Mouse (Mus musculus) CD4-positive helper T cell, adult 2 months (primary cell): Measurements from ENCODE around the gene Wfdc17.

ENCODE experiments used
- DNase-seq: peaks from one replicate; pipeline ENCODE4 v3.0.0-alpha.2; 2012; ENCODE audit warnings: low read depth, missing footprints, low spot score

The Wfdc17 gene

DNA sequence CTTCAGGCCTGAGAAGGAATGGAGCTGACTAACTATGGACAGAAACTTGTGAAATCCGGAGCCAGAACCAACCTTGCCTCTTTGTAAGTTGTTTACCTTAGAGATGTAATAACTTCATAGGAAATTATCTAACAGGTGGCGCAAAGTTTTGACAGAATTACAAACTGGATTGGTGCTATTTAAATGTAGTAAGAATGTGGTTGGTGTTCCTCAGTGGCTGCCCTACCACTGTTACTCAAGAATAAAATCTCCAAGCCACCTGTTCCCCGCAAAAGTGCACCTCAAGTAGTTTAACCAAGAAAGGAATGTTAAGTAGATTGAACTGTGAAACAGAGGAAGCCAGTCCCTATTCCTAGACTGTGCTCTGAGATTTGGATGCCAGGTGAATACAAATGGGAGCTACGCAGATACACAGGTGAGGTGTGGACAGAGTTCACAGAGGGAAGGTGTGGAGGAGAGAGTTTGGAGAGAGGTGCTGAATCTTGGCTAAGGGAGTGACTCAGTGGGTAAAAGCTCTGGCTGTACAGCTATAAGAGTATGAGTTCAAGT is 36.7 kb downstream of the Wfdc17 start:
- DNase-seq, result no peak

DNA sequence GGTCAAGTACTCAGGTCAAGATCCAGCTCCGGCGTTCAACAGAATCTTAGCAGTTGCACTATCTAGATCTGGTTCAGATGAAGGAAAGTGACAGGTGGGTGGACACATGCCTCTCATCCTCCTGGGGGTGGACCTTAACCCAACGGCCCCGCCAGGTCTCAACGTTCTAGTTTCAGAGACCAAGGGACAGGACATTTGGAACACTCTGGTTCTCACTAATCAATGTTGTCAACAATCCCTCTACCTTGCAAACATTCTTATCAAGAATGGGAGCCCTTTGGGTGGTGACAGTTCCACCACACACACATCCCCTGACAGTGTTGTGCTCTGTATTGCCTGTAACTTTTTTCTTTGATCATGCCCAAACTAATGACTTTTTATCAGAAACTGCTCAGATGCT is 38.0 kb downstream of the Wfdc17 start:
- no peak for DNase-seq

GRCm38 (mm10) chr11:83742731-83743355 is 39.1 kb downstream of the Wfdc17 start:
- no peak for DNase-seq

DNA sequence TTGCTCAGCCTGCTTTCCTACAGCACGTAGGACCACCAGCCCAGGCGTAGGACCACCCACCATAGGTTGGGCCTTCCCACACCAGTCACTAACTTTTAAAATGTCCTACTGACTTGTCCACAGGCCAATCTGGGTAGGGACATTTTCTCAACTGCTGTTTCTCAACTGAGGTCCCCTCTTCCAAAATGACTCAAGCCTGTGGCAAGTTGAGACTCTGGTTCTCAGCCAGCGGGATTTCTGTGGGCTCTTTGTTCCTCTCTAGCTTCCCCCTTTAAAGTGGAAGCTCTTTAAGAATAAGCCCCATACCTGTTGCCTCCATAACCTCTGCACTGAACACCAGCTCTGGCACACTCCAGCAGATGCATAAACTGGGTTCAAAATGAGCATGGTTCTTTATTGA is 39.7 kb downstream of the Wfdc17 start:
- no peak for DNase-seq

DNA sequence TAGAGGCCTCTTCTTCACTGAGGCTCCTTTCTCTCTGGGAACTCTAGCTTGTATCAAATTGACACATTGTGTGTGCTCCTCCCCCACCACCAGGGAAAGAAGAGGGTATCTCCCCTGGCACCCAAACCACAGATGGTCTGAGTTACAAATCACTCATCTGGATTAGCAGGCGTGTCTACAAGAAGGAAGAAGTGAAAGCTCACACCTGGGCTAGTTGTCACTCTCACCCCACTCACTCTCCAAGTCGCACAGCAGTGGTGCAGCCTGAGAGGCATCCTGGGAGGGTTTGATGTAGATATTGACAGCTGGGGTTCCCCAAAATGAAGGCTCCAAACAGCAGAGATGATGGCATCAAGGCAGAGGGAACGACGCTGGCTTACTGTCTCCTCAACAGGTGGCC is 42.4 kb downstream of the Wfdc17 start:
- DNase-seq, result no peak

GRCm38 (mm10) chr11:83746681-83747080 is 42.9 kb downstream of the Wfdc17 start, which contains the start of gene Wfdc21:
TSS of gene Wfdc21 (plus strand) at chr11:83746940.
- no peak for DNase-seq

- DNase-seq, result no peak
These were observed 43.8 kb downstream of the Wfdc17 start for GRCm38 (mm10) chr11:83747376-83748265.

DNA sequence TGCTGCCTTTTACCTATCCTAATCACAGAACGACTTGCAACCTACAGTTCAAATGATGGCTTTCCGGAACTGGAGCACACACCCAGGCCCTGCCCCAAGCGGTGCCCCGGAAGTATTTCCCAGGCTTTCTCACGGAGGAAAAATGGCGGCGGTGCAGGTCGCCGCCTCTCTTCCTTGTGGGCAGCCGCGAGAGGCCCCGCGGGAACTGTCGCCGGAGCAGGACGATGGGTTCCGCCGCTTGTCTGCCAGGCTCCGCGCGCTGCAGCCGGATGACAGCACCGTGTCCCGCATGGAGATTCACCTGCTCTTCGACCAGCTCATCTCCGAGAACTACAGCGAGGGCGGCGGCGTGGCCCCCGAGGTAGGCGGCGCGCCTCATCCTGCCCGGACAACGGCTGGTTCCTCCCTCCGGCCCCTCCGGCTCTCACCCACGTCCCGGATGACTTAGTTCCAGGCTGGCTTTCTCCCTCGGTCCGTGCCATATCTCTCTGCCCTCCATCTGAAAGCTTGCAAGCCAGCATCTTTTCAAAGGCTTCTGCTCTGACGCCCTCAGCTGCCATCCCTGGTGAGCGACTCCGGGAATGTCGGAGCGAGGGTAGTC is 49.9 kb downstream of the Wfdc17 start, which contains the start of gene Heatr6:
Gene Heatr6 (plus strand): TSS at position 116 of the 601 bp plus-strand sequence.
- peak; percentile 91 for DNase-seq

DNA sequence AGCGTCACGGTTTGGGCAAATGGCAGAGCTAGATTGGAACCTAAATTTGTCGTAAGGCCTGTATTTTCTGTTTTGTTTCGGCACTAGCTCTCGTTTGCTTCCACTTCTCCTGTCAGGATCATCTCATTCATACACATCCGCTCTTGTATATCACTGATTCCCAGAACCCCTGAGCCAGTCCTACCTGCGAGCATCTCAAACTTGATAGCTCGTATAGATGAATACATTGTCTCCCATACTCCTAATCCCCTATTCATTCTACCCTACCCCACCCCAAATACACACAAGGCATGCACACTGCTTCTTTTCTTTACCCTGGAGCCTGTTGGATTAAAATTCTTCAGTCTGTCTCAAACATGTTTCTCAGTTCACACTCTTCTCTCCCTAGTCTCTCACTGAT is 50.4 kb downstream of the Wfdc17 start:
- no peak for DNase-seq
